Mouse (Mus musculus) bone marrow, adult 2 months (tissue): Measurements from ENCODE around the gene Adap1.

Source experiments
- CTCF ChIP-seq: fragments of 200-500 bp; IDR thresholded peaks from 2 replicates; pipeline ENCODE4 v1.5.1; 2011; ENCODE audit warnings: low read length, control low read depth; ENCODE audit not compliant: control insufficient read depth, insufficient read depth
- POLR2A ChIP-seq: fragments of 200-500 bp; IDR thresholded peaks from 2 replicates; pipeline ENCODE4 v1.6.1; 2011; ENCODE audit warnings: low read depth, mild to moderate bottlenecking, control low read depth, low read length, borderline replicate concordance; ENCODE audit not compliant: control insufficient read depth

- no peak for TF ChIP-seq POLR2A
- no peak for TF ChIP-seq CTCF
These were observed 97.8 kb downstream of the Adap1 start for GRCm38 (mm10) chr5:139227645-139228044.
